Mouse (Mus musculus) right cerebral cortex, adult 18-20 months (tissue): ENCODE measurements around the gene Cryz.

ENCODE experiments used
- DNase-seq: peaks from one replicate; pipeline ENCODE4 v3.0.0; 2022; ENCODE audit warnings: mixed read lengths

Gene Cryz

GRCm38 (mm10) chr3:154596488-154596933 is at the start of gene Cryz:
TSS of gene Cryz (plus strand) at chr3:154596711.
- DNase-seq = peak; percentile 91

- DNase-seq = no peak
Measured at GRCm38 (mm10) chr3:154547549-154548426, 48.7 kb upstream of the Cryz start.

GRCm38 (mm10) chr3:154548868-154549301 is 47.6 kb upstream of the Cryz start:
- no peak for DNase-seq

GRCm38 (mm10) chr3:154550326-154551034 is 46.0 kb upstream of the Cryz start:
- no peak for DNase-seq

GRCm38 (mm10) chr3:154551035-154551411 is 45.5 kb upstream of the Cryz start:
- no peak for DNase-seq

GRCm38 (mm10) chr3:154562192-154562591 is 34.3 kb upstream of the Cryz start:
- DNase-seq = no peak

GRCm38 (mm10) chr3:154565437-154565836 is 31.1 kb upstream of the Cryz start:
- DNase-seq = no peak

- DNase-seq = no peak
Measured at GRCm38 (mm10) chr3:154570029-154570575, 26.4 kb upstream of the Cryz start.

- no peak for DNase-seq
Measured at GRCm38 (mm10) chr3:154570786-154571185, 25.7 kb upstream of the Cryz start.

- peak; percentile 63 for DNase-seq
Measured at GRCm38 (mm10) chr3:154572341-154572972, 24.1 kb upstream of the Cryz start.

GRCm38 (mm10) chr3:154573666-154574065 is 22.8 kb upstream of the Cryz start:
- no peak for DNase-seq

GRCm38 (mm10) chr3:154577895-154578294 is 18.6 kb upstream of the Cryz start:
- DNase-seq = no peak

- no peak for DNase-seq
Measured at GRCm38 (mm10) chr3:154584351-154584750, 12.2 kb upstream of the Cryz start.

GRCm38 (mm10) chr3:154590971-154591370 is 5.5 kb upstream of the Cryz start:
- no peak for DNase-seq

- DNase-seq = no peak
Measured at GRCm38 (mm10) chr3:154591621-154592020, 4.9 kb upstream of the Cryz start.

- DNase-seq = no peak
Measured at GRCm38 (mm10) chr3:154593596-154593995, 2.9 kb upstream of the Cryz start.

GRCm38 (mm10) chr3:154594156-154594555 is 2.4 kb upstream of the Cryz start:
- DNase-seq = no peak

GRCm38 (mm10) chr3:154596934-154597554 is 533 bp downstream of the Cryz start, which contains the start of gene Tyw3:
TSS of gene Tyw3 (minus strand) at chr3:154597104.
- DNase-seq = peak; percentile 97

GRCm38 (mm10) chr3:154597561-154597960 is 1.1 kb downstream of the Cryz start:
- DNase-seq = no peak

- no peak for DNase-seq
Measured at GRCm38 (mm10) chr3:154602141-154602540, 5.6 kb downstream of the Cryz start.

- no peak for DNase-seq
Measured at GRCm38 (mm10) chr3:154604871-154605270, 8.4 kb downstream of the Cryz start.

- no peak for DNase-seq
Measured at GRCm38 (mm10) chr3:154607896-154608295, 11.4 kb downstream of the Cryz start.

- no peak for DNase-seq
Measured at GRCm38 (mm10) chr3:154611888-154612287, 15.4 kb downstream of the Cryz start.
